Mouse (Mus musculus) inflammation-experienced regulatory T-cells, adult 16 weeks (primary cell): ENCODE data around the gene Trim72. TPM values are rescaled to one million over a fixed set of nuclear protein-coding genes. Genes with fewer than 3 reads are reported as not detected.

ENCODE experiments used
- polyA plus RNA-seq: library from polyadenylated mRNA; unstranded; fragments of 100-300 nt; shearing (Covaris generic); gene quantifications from one replicate; pipeline ENCODE4 v1.2.1, GENCODE M21; 2017

Trim72 gene
- polyA plus RNA-seq: not detected

GRCm38 (mm10) chr7:128003688-128004087, at the start of gene Trim72:
Trim72 (plus strand) TSS chr7:128003949.

DNA sequence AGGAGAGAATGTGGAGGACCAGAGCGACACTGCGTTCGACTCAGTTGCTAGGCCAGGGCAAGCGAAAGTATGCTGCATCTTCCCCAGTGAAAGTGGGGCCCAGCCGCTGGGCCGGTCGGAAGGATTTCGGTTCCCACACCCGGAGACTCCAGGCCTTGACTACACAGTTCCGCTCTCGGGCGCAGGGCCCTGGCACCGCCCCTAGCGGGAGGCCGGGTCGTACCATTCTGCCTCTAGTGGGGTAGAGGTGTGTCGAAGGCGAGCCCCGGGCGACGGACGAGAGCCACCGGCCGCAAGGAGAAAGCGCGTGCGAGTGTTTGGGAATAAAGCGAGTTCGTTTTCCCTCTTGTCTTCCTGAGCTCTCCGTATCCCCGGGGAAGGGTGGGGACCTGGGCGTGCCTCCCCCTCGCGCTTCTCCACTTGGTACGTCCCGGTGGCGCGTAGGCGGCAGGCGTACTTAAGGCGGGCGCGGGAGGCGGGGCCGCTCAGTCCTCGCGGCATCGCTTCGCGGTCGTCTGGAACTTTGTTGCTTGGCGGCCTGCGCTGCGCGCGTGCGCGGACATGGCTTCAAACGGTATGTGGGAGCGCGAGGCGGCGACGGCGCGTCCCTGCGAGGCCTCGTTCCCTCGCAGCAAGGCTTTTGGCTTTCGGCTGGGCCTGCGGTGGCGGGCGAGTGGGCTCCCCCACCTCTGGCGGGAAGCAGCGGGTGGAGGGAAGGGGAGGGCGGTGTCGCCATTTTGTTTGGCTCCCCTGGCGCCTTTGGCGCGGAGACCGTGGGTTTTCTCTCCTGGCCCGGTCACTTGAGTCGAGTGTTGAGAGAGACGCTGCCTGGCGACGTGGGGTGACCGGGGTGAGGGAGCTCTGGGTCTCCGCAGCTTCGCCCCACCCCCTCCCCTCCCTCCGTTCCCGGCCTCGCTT, 36.5 kb upstream of the Trim72 start, which contains the start of gene Fus:
TSS of gene Fus (plus strand) at position 454 of the 918 bp plus-strand sequence.

GRCm38 (mm10) chr7:127993341-127993977, 10.3 kb upstream of the Trim72 start, which contains the start of gene Pycard:
Pycard (minus strand) TSS chr7:127993867.

Other genes starting within 250 kb of the Trim72 start
- 38.5 TPM for gene Orai3, start 234.1 kb upstream of the Trim72 start, polyA plus RNA-seq
- gene Setd1a, start 227.3 kb upstream of the Trim72 start, polyA plus RNA-seq: 1.2 TPM
- gene Gm49388, start 218.3 kb upstream of the Trim72 start, polyA plus RNA-seq: not detected
- gene Hsd3b7, start 203.3 kb upstream of the Trim72 start, polyA plus RNA-seq: 4.5 TPM
- 167 TPM for gene Stx4a, start 179.7 kb upstream of the Trim72 start, polyA plus RNA-seq
- not detected for gene Stx1b, start 179.4 kb upstream of the Trim72 start, polyA plus RNA-seq
- 63.8 TPM for gene Zfp646, start 127.7 kb upstream of the Trim72 start, polyA plus RNA-seq
- 23.2 TPM for gene Zfp668, start 127.1 kb upstream of the Trim72 start, polyA plus RNA-seq
- gene Prss53, start 113.0 kb upstream of the Trim72 start, polyA plus RNA-seq: 1.0 TPM
- not detected for gene Gm21974, start 108.5 kb upstream of the Trim72 start, polyA plus RNA-seq
- 64.0 TPM for gene Vkorc1, start 108.3 kb upstream of the Trim72 start, polyA plus RNA-seq
- 71.2 TPM for gene Bckdk, start 99.9 kb upstream of the Trim72 start, polyA plus RNA-seq
- gene Kat8, start 91.4 kb upstream of the Trim72 start, polyA plus RNA-seq: 49.7 TPM
- not detected for gene Prss8, start 73.8 kb upstream of the Trim72 start, polyA plus RNA-seq
- gene Prss36, start 57.2 kb upstream of the Trim72 start, polyA plus RNA-seq: 5.0 TPM
- 177 TPM for gene Fus, start 36.5 kb upstream of the Trim72 start, polyA plus RNA-seq
- gene Pycard, start 10.1 kb upstream of the Trim72 start, polyA plus RNA-seq: 295 TPM
- gene Itgam, start 58.7 kb downstream of the Trim72 start, polyA plus RNA-seq: 0.61 TPM
- not detected for gene Gm49368, start 58.7 kb downstream of the Trim72 start, polyA plus RNA-seq
- gene Itgax, start 125.6 kb downstream of the Trim72 start, polyA plus RNA-seq: 0.27 TPM
- 5.5 TPM for gene Itgad, start 150.4 kb downstream of the Trim72 start, polyA plus RNA-seq
- gene Cox6a2, start 202.4 kb downstream of the Trim72 start, polyA plus RNA-seq: not detected
- gene Armc5, start 233.4 kb downstream of the Trim72 start, polyA plus RNA-seq: 12.7 TPM
- 2.6 TPM for gene 9130023H24Rik, start 234.1 kb downstream of the Trim72 start, polyA plus RNA-seq
- 0.88 TPM for gene Tgfb1i1, start 242.9 kb downstream of the Trim72 start, polyA plus RNA-seq